Mouse (Mus musculus) heart, adult 8-10 months (tissue): Measurements from ENCODE around the gene Clpb. TPM values are rescaled to one million over a fixed set of nuclear protein-coding genes. Genes with fewer than 3 reads are reported as not detected.
"Not testable (repeated sequence)": the region's sequence is repeated elsewhere in the genome, so short reads cannot be mapped to it uniquely, and the experiment has no call there.

Source experiments
- DNase-seq: peaks from one replicate; pipeline ENCODE4 v3.0.0; 2022; ENCODE audit warnings: low spot score
- total RNA-seq, 4 experiments: library from RNA; stranded (reverse); gene quantifications; 2 replicates each; pipeline ENCODE4 v1.2.4; 2022

Gene Clpb
- total RNA-seq, result 10 to 100 TPM; 73.5 to 96.2 (median 93.6) TPM

DNA sequence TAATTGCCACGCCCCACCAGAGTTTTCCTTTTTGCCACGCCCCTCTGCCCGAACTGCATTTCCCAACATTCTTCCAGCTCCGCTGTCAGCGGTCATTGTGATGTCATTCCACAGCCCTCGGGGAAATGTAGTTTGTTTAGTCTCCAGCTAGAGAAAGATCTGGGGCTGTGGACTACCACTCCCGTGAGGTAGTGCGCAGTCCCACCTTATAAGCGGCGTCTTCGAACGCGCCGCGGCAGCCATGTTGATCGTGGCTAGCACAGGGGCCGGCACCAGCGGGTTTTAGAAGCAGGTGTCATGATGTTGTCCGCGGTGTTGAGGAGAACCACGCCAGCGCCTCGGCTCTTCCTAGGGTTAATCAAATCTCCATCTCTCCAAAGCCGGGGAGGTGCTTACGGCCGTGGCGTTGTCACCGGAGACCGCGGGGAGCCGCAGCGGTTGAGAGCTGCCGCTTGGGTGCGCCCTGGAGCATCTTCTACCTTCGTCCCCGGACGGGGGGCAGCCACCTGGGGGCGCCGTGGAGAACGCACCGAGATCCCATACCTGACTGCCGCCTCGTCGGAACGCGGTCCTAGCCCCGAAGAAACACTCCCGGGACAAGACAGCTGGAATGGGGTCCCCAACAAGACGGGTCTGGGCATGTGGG is at the start of gene Clpb:
Gene Clpb, plus strand, starts transcription at position 120 of the 646 bp plus-strand sequence.
- DNase-seq, result peak; percentile 98

DNA sequence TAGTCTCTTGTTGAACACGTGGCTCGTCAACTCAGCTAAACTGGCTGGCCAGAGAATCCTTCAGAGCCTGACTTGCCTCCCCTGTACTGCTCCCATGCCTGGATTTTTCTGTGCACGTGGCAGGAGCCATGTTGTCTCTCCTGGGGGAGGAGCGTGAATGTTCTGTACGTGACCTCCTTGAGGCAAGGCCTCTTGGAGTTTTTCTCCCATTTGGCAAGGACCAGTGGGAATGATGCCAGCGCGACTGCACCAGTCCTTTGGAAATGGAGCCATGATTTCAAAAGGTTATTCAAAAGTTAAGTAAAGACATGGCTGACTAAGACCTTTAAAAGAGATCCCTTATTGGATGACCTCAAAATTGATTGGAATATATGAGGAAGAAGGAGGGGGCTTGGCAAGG is 48.0 kb upstream of the Clpb start:
- DNase-seq, result no peak

DNA sequence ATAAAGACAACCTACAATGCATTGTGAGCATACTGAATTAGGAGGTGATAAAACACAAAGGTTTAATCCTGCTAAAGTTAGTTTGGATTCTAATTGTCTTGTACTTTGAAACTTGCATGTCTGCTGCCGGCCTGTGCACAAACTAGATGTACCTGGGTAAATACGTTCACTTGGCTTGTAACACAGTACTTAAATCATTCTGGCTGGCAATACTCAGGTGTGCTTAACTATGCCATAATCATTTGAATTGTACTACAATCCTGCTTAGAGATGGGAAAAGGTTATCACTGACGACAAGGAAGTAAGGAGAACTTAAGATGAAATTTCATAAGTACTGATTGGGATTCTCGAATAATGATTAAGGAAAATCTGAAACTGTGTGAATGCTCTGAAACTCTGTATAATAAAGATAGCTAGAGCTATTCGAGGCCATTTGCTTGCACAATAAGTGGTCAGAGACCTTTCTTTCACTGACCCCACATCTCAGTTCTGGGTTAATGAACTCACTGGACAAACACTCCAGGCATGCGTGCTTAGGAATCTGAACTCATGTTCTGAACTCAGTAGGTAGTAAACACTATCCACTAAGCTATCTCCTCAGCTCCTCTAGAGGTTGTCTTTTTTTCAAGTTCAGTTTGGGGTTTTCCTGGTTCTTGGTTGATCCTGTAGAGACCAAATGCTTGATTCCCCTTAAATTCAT is 47.1 kb upstream of the Clpb start:
- DNase-seq, result no peak

DNA sequence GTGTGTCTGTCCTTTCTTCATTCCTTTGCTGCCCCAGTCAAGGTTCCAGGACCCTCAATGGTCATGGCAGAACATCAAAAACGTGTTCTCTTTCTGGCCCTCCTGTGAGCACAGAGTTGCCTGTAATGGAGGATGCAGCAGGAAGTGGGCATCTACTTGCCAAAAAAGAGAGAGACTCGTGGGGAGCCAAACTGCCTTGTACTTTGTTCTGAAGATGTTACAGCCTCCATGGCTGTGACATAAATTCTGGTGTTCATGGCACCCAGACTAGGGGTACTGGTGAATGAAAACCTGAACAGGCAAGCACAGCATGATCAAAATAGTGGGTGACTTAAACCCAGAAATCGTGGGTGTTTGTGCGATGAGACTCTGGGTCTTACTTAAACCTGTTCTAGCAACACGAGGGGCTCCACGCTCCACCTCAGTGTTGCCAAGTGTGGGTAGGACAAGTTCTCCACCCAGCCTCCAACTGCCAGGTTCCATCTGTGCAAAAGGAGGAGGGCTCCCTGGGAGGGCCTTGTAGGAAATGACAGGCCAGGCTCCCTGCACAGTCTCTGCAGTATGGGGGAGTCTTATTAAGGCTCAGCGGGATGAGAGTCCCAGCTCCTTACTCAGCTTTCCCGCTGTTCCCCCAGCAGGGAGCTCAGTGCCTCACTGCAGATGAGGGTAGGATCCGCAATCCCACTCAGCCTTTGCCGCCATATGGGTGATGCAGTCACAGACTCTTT is 45.8 kb upstream of the Clpb start:
- no peak for DNase-seq

DNA sequence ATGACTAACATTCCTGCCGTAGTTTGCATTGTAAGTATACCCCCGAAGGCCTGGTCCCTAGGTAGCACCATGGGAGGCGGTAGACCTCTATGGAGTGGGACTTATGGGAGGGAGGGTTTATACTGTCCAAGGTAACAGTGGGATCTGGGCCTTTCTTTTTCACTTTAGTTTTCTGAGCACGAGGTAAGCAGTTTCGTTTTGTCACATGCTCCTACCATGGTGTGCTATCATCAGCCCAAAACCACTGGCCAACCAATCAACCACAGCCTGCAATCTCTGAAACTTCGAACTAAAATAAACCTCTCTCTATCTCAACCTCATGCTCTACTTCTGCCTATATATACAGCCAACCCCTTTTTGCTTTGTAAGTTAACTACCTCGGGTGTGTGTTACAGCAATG is 45.2 kb upstream of the Clpb start:
- no peak for DNase-seq

DNA sequence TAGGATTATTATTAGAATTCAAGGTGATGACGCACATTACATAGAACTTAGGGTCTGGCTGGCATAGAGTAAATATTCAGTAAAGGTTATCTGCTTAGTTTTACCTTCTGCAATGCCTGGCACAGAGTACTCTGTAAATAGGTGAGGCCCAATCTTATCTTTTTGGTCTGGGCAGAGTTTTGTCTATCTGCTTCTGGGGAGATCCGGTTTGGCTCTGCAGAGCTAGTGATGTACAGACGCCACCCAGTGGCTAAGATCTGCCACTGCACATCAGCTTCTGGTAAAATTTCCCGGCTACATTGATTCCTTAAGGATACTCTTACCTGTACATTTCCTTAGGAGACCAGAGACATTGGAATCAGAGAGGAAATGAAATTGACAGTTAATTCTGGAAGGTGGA is 43.1 kb upstream of the Clpb start:
- DNase-seq, result peak; percentile 14

DNA sequence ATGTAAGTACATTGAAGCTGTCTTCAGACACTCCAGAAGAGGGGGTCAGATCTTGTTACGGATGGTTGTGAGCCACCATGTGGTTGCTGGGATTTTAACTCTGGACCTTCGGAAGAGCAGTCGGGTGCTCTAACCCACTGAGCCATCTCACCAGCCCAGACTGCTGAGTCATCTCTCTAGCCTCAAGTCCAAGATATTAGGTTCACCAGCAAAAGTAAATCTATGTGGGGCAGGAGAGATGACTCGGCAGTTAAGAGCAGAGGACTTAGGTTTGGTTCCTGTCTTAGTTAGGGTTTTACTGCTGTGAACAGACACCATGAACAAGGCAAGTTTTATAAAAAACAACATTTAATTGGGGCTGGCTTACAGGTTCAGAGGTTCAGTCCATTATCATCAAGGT is 41.6 kb upstream of the Clpb start:
- DNase-seq, result not testable (repeated sequence)

DNA sequence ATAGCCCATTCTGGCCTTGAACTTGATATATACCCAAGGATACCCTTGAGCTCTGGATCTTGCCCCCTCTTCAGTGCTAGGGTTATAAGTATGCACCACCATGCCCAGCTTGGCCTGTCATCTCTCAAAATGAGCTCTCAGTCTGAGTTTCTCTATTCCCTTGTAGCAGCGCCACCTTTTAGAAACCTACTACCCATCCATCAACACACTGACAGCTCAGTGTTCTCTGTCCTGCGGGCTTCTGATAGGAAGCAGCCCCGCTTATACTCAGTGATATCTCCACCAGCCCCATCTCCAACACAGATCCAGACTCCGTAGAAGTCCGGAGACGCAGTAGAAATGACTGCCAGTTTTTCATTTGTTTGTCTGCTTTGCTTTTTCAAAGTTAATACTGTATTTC is 39.1 kb upstream of the Clpb start:
- DNase-seq, result no peak

DNA sequence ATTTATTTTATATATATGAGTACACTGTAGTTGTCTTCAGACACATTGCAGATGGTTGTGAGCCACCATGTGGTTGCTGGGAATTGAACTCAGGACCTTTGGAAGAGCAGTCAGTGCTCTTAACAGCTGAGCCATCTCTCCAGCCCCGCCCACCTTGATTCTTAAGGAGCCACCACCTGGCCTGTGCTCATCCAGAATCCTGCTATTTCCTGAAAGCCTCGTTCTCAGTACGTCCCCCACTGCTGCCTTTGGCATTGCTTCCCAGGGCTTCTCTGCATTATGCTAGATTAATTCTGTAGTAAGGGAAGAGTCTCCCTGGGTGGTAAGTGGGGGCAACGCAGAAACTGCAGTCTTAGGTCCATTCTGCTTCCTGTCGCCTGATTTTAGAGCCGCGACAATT is 36.3 kb upstream of the Clpb start:
- DNase-seq, result not testable (repeated sequence)

DNA sequence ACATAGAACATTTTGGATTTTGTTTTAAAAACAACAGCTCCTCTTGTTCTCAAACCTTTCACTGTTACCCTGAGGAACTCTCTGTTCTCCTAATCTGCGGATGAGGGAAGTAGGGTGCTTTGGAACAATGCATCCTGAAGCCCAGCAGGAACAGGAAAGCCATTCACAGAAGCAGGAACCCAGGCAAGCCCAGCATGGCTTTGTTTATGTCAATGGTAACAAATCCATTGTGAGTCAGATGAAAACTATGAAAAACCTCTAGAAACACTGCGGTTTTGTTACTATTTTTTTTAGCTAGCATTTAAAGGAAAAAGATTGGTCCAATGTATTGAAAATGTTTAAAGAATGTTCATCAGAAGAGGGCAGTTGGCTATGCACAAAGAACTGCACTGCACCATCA is 35.0 kb upstream of the Clpb start:
- no peak for DNase-seq

DNA sequence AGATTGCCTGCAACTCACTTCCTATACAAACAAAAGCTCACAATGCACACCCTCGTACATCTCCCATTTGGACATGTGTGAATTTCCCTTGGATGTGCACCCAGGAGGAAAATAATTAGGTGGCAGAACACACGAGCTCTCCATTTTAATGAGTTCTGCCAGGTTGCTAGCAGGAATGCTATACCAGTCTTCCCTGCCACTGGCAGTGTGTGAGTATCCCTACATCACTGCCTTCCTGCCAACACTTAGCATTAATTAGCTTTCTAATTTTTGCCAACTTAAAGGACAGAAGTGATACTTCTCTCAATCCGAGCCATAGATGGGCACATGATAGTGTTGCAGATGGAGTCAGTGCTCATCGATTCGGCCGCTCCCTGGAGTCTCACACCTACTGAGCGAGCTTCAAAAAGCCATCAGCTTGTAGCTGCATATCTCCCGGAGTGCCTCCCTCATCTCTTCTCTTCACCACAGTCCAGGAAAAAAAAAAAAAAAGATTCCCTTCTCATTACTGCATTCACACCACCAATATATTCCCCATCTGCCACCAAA is 29.7 kb upstream of the Clpb start:
- DNase-seq, result no peak

DNA sequence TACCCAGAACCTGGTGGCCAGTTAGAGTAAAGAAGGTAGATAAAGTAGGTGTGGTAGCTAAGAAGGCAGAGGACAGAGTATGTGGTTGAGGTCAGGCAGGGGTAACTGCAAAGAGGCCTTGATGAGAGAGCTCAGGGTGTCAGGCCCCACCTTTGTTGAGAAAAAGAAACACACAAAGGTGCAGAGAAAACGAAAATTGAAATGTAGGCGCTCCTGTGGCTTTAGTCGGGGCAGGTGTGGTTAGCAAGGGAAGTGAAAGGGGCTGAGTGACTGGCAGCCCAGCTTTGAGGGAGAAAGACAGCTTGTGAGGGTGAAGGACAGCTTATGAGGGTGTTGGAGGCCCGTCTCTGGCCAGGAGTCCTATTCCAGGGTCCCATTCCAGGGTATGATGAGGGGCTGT is 28.9 kb upstream of the Clpb start:
- DNase-seq, result no peak

DNA sequence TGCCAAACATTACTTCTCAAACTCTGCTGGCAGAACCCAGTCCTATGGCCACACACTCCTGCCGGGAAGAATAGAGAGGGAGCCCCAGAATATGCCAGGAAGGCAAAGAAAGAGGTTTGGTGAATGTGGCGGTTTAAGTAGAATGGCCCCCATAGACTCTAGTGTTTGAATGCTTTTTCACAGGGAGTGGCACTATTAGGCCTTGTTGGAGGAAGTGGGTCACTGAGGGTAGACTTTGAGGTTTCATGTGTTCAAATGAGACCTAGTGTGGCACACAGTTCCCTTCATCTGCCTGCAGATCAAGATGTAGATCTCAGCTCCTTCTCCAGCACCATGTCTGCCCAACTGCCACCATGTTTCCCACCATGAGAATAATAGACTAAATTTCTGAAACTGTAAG is 27.4 kb upstream of the Clpb start:
- no peak for DNase-seq

DNA sequence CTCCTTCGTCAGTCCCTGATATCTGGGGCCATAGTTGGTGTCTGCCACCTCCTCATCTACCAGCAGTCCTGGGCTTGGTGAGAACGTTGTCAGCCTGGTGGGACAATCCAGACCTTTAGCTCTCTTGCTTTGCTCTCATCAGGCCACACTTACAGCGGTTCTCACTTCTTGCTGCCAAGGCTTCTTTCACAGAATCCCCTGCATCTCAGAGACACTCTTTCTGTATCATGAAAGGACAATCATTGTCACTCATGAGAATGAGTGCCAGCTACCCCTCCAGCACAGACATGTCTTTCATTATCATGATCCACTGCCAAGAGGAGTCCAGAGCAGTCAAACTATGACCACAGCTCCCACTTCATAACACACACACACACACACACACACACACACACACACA is 19.6 kb upstream of the Clpb start:
- no peak for DNase-seq

DNA sequence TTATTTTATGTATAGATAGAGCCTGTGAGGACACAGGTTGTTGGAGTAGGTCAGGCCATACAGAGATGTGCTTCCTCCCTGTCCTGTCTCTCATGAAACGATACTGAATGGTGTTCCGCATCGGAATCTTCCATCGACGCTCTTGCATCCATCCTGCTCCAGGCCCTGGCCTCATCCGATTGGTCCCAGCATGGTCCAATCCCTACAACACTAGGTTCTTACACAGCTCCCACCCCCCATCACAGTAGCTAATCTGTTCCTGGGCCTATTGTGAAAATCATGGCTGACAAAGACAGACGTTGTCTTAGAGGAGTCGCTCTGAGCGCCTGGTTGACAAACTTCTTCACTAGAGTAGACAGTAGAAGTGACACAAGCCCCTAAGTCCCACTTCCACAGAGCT is 13.7 kb upstream of the Clpb start:
- no peak for DNase-seq

DNA sequence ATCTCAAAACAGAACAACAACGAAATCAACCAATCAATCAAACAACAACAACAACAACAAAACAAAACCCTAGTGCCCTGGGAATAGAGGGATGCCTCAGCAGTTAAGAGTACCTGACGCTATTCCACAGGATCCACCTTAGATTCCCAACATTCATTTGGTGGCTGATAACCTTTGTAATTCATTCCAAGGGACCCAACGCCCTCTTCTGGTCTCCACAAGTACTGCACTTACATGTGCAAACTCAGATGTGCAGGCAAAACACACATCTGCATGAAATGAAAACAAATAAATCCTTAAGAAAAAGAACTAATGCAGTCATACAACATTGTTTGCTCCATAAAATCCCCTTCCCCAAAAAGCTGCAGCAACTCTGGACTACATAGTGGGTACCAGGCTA is 12.9 kb upstream of the Clpb start:
- no peak for DNase-seq

DNA sequence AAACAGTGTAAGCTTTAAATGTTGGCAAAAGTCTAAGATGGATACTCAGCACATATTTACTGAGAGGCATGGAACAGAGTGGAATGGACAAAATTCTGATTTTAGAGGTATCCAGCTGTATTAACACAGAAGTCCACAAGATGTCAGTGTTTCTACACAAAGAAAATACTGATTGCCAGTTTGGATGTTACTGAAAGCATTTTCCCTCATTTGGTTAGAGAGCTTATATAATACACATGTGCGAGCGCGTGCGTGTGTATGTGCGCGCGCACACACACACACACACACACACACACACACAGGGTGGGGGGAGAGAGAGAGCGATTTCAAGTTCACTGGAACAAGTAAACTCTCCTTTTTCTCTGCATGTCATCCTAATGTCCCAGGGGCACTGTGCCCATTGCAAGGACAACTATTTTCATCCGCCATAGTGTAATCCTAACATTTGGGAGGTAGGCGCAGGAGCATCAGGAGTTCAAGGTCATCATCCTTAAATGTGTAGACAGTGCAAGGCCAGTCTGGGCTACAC is 9.7 kb upstream of the Clpb start:
- DNase-seq, result peak; percentile 23

DNA sequence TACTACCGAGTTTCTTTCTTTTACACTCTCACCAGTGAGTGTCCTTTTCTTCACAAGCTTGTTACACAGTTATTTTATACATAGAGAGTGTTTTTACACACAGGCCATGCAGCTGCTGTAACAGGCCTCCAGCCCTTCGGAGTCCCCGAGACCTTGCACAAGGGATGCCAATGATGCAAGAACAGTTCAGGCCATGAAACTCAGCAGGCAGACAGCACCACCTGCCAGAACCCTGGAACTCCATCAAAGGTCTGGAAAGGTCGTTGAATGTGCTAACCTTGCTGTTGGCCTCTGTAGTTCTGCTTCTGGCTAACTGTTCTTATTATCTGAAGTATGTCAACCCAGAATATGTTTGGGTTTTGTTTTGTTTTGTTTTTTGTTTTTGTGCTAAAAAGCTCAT is 8.5 kb upstream of the Clpb start:
- no peak for DNase-seq

DNA sequence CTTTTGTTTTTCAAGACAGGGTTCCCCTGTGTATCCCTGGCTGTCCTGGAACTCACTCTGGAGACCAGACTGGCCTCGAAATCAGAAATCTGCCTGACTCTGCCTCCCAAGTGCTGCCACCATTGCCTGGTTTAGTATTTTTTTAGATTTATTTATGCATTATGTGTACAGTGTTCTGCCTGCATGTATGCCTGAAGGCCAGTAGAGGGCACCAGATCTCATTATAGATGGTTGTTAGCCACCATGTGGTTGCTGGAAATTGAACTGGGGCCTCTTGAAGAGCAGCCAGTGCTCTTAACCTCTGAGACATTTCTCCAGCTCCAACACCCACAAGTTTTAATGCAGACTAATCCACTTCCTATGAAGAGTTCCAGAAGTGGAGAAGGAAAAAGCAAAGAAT is 1.4 kb upstream of the Clpb start:
- DNase-seq, result no peak

DNA sequence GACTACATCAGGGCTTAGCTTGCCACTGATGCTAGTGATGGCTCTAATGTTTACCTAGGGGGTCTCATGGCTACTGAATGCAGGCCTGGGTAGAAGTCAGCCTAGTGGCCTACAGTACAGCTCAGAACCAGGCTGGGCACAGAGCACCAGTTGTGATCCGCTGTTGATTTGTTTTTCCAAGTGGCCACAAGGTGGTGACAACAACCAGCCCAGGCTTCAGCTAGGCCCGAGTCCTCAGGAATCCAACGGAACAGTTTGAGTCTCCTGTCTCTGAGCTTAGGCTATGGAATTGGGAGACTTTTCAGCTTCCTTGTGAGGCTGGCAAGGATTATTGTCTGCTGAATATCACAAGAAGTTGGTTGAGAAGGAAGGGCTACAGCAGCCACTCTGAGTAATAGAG is 3.1 kb downstream of the Clpb start:
- peak; percentile 44 for DNase-seq

DNA sequence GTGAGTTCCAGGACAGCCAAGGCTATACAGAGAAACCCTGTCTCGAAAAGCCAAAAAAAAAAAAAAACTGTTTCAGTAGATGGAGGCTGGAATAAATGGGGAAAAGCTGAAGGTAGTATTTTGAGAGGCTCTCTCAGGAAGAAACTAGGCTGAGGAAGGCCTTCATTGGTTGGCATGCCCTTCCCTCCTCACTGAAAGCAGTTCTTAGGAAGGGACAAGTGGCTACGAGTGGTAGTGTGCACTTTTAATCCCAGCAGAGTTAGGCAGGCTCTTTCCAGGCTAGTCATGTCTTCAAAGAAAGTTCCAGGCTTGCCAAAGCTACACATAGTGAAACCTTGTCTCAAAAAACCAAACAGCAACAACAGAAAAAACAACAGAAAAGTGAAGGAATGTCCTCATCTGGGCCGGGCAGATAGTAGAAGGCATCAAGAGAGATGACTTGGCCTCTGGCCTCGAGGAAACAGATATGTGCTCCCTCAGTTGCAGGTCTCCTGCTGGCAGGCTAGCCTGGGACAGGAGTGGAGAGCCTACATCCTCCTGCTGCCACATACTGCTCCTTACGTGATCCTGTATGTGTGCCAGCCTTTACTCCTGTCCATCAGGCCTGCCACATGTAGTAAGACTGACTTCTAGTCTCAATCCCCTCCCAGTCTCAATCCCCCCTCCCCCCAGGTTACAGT is 8.3 kb downstream of the Clpb start:
- DNase-seq, result no peak

DNA sequence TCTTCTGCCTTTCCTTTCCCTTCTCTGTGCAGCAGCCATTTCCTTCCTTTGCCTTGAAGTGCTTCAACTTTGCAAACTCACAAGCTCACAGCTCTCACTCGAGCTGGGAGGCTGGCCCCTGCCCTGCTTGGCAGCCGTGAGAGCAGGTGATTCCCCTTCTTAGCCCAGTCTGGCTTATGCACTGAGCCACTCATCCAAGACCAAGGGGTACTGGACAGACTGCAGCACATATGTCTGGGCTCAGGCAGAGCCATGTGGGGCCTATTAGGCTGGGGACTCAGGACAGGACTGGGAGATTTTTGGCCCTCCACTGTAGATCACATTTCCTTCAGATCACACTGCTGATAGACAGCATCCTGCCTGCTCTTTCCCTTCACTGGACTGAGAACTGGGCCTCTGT is 10.1 kb downstream of the Clpb start:
- DNase-seq, result peak; percentile 24
